Mouse (Mus musculus) common myeloid progenitor, adult 5-6 weeks (primary cell): ENCODE data around the gene Dpp6. TPM values are rescaled to one million over a fixed set of nuclear protein-coding genes. Genes with fewer than 3 reads are reported as not detected.
A peak's percentile ranks its signal among the peaks of the same experiment; 100 is the strongest.

Source experiments
- ATAC-seq: replicated peaks from 2 replicates; pipeline ENCODE4 v1.8.0; 2016; ENCODE audit warnings: low read depth, mild to moderate bottlenecking, moderate TSS enrichment, inconsistent platforms; ENCODE audit not compliant: poor library complexity, severe bottlenecking
- total RNA-seq: library from RNA; stranded (forward); fragments of 200-1000, 187-1606 nt; gene quantifications from 2 replicates; pipeline ENCODE4 v1.2.3, GENCODE M21; 2017

Gene Dpp6
- total RNA-seq, 1 experiment from 2014 or later = not detected

DNA sequence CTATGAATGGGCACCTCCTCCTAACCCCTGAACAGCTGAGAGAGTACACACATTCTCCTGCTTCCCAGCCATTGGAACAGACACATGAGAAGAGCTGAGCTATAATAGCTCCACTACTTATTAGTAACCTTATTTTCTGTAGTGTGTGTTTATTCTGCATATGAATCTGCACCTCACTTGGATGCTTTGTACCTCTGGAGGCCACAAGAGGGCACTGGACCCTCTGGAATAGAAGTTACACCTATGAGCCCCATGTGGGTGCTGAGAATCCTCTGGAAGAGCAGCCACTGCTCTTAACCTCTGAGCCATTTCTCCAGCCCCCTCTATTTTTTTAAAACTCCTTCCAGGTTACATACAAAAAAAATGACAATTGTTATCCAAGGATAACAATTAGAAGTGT, 888.0 kb downstream of the Dpp6 start:
- ATAC-seq = no peak

DNA sequence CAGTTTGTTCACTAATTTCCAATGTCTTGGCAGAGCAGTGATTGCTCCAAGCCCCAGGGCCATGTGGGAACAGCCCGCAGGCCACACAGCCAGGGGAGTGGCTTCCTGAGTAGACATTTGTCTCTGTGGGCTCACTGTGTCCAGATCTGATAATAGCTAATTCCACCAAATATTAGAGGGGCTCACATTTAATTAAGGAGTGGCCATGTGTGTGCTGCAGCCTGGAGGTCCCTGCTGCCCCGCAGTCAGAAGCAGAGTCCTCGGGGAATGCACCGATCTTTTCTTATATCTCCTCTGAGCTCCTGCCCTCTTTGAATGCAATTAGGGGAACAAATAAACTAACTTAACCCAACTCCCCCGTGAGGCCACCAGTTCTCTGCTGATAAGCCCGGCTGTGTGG, 889.5 kb downstream of the Dpp6 start:
- no peak for ATAC-seq

DNA sequence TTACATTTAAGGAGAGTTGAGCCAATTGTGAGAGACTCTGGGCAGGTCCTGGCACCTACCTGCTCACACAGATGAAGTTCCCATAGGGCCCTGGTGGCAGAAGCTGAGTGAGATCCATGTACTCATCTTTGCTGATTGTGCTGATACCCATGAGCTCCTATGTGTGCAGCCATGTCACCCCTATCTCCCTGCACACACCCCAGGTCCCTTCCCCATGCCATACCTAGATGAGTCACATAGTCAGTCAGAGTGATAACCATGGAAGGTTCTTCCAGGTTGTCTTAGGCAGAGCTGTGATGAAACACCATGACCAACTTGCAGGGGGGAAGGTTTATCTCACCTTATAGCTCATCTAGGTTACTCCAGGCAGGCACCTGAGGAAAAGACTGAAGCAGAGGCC, 890.3 kb downstream of the Dpp6 start:
- no peak for ATAC-seq

GRCm38 (mm10) chr5:27708209-27708608, 891.2 kb downstream of the Dpp6 start:
- ATAC-seq = peak; percentile 71

GRCm38 (mm10) chr5:27711461-27712192, 894.6 kb downstream of the Dpp6 start:
- no peak for ATAC-seq

GRCm38 (mm10) chr5:27714356-27714755, 897.4 kb downstream of the Dpp6 start:
- ATAC-seq = no peak

GRCm38 (mm10) chr5:27716026-27716425, 899.0 kb downstream of the Dpp6 start:
- no peak for ATAC-seq

- ATAC-seq = no peak
Observed at GRCm38 (mm10) chr5:27717301-27717700, 900.3 kb downstream of the Dpp6 start.

DNA sequence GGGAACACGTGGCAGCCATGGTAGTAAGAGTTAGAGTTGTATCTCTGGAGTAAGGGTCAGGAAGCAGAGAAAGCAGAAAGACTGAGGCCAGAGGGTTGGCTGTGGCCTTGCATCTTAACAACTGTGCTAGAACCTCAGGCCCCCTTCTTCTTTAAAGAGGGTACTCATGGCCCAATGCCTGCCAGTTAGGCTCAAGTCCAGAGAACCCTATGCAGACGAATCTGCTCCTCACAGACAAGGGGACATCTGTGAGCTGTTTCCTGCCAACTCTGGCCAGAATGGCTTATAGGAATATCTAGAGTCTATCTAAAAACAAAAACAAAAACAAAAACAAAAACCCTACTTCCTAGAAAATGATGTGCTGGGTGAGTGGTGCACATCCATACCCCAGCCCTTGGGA, 902.3 kb downstream of the Dpp6 start:
- ATAC-seq = no peak

DNA sequence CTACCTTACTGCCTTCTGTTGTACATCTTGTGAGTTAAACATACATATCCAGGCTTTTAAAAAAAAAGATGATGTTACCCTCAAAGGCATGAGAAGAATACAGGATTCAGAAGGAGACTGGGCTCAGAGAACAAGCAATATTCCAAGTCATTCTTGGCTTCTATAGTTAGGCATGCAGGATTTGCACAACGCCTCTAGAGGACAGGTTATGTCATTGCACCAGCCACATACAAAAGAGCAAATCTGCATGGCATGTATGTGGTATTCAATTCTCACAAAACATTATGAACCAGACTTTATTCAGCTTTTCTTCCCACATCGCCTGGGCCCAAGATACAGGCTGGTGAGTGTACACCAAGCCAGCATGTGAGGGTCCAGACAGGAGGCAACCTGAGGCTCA, 907.5 kb downstream of the Dpp6 start:
- 0 out of 2 replicates have a peak, but pooled peaks have one; percentile 56 for ATAC-seq

GRCm38 (mm10) chr5:27730666-27731065, 913.7 kb downstream of the Dpp6 start:
- no peak for ATAC-seq

DNA sequence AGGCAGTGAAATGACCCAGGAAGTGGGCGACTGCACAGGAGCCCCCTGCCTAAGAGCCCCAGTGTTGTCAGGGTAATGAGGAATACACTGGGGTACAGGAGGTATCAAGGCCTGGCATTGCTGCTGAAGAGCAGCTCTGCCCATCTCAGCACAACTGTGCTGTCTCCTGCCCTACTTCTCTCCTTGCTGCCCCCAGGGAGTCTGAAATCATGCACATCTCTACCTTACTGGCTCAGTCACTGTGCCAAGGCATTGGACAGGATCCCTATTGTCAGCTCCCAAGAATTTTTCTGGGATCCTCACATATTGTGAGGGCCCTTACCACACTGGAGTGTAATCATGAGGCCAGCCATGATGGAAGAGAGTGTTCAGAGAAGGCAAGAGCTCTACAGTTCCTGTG, 914.4 kb downstream of the Dpp6 start:
- no peak for ATAC-seq

DNA sequence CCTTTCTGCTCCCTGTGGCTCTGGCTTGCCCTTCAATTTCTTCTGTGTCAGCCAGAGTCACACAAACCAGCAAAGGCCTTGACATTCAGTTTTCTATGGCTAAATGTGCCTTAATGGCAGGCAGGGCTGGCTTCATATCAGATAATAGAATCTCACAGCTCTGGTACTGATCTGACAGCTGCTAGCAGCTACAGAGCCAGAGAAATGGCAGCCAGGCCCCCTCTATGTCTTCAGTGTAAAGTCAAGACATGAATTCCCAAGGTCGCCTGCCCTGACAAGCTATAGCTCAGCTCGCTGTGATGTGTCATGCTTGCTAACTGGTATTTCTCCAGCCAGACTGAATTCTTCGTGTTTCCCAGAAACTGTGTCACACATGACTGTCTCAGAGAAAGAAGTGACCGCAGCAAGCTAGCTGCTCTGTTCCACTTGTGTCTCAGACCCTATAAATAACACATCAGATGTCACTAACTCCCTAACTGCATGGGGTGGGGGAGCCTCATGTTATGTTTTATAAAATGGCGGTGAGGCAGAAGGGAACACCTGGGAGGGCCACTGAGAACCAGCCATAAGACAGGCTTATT, 915.4 kb downstream of the Dpp6 start:
- ATAC-seq = no peak

GRCm38 (mm10) chr5:27737168-27737567, 920.2 kb downstream of the Dpp6 start:
- peak; percentile 96 for ATAC-seq

- no peak for ATAC-seq
Observed at GRCm38 (mm10) chr5:27739216-27739615, 922.2 kb downstream of the Dpp6 start.

- no peak for ATAC-seq
Observed at GRCm38 (mm10) chr5:27744944-27745343, 927.9 kb downstream of the Dpp6 start.

- ATAC-seq = no peak
Observed at GRCm38 (mm10) chr5:27765780-27766179, 948.8 kb downstream of the Dpp6 start.

- ATAC-seq = no peak
Observed at GRCm38 (mm10) chr5:27767948-27768347, 950.9 kb downstream of the Dpp6 start.
